Mouse (Mus musculus) small intestine, adult 2 months (tissue): ENCODE data around the gene Det1. TPM values are rescaled to one million over a fixed set of nuclear protein-coding genes. Genes with fewer than 3 reads are reported as not detected.

Source experiments
- H3K27ac ChIP-seq: fragments of 200-500 bp; 2 replicates; pipeline ENCODE4 v1.5.1; 2012; ENCODE audit warnings: low read depth, low read length, control low read depth, inconsistent platforms; ENCODE audit not compliant: insufficient read depth
- H3K27me3 ChIP-seq: fragments of 200-500 bp; 2 replicates; pipeline ENCODE4 v1.6.1; 2012; ENCODE audit warnings: mild to moderate bottlenecking, moderate library complexity, low read length, inconsistent platforms; ENCODE audit not compliant: control insufficient read depth, insufficient read depth
- H3K36me3 ChIP-seq: fragments of 200-500 bp; 2 replicates; pipeline ENCODE4 v1.6.1; 2012; ENCODE audit warnings: mild to moderate bottlenecking, low read length, control low read depth, inconsistent platforms; ENCODE audit not compliant: control insufficient read depth, insufficient read depth
- H3K4me1 ChIP-seq: fragments of 200-500 bp; 2 replicates; pipeline ENCODE4 v1.6.1; 2012; ENCODE audit warnings: low read length, inconsistent platforms, mixed read lengths; ENCODE audit not compliant: control insufficient read depth, insufficient read depth, insufficient read length
- H3K4me3 ChIP-seq: fragments of 200-500 bp; 2 replicates; pipeline ENCODE4 v1.5.1; 2012; ENCODE audit warnings: low read depth, mild to moderate bottlenecking, control low read depth, inconsistent platforms, low read length, moderate library complexity
- CTCF ChIP-seq: fragments of 200-500 bp; IDR thresholded peaks from 2 replicates; pipeline ENCODE4 v1.5.1; 2012; ENCODE audit warnings: low read depth, mild to moderate bottlenecking, control low read depth, inconsistent platforms, low read length, moderate library complexity, mixed read lengths; ENCODE audit not compliant: insufficient replicate concordance, insufficient read length; ENCODE audit errors: extremely low read depth
- POLR2A ChIP-seq: fragments of 200-500 bp; IDR thresholded peaks from 2 replicates; pipeline ENCODE4 v1.6.1; 2012; ENCODE audit warnings: low read depth, mild to moderate bottlenecking, control low read depth, inconsistent platforms, low read length, moderate library complexity
- WGBS: fragments of 180-500 bp; shearing (Covaris S2); methylation state at CpG from one replicate; pipeline ENCODE4 v1.1.7; 2018; 5-methylcytosine and 5-hydroxymethylcytosine counted together
- polyA plus RNA-seq: library from polyadenylated mRNA; depleted of rRNA; stranded (reverse); fragments of >200 nt; gene quantifications from 2 replicates; pipeline ENCODE4 v1.2.3, GENCODE M21; 2012; rRNA removed

The Det1 gene
- polyA plus RNA-seq: 7.5 and 10.2 TPM in 2 replicates

DNA sequence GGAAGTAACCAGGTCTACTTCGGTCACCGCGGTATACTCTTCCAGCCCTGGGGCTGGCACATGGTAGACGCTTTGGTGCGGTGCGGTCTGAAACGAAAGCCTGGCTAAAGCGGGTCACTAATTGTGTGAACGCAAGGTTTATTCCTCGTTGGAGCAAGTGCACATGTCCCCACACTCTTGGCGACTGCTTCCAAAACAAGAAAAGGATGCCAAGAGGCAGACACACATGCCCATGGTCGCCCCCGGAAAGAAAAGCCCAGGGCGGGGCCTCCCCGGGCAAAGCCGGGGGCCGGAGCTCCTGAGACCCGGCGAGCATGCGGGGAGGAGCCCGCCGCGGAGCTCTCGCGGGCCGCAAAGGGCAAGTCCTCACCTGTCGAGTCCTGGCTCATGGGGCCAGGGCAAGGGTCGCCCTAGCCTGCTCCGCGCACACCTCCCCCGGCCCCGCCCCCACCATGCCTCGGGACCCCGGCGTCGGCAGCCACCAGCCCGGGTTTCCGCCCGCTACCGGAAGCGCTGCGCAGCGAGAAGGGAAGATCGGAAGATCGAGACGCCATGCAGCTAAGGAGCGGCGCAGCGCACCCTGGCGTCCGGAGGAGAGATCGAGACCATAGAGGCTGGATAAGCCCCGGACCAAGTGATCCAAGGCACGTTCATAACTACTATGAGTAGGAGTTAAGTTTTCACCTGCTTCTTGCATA is at the start of gene Det1:
Det1 (minus strand) TSS at position 527 of the 698 bp plus-strand sequence.
- Histone ChIP-seq H3K27me3 (no peaks in the 10 kb centered on the region), H3K27ac (peak within 1 kb of the TSS; percentile 37), H3K36me3 (peaks cover 18% of the 10 kb centered on the region), H3K4me1 (no peaks in the 10 kb centered on the region), H3K4me3 (peak within 1 kb of the TSS; percentile 74)
- under 1% methylated on average over 54 of the region's 54 CpGs for WGBS
- no peak; the same call in none of the 2 replicates for TF ChIP-seq POLR2A
- peak; percentile 93 for TF ChIP-seq CTCF

DNA sequence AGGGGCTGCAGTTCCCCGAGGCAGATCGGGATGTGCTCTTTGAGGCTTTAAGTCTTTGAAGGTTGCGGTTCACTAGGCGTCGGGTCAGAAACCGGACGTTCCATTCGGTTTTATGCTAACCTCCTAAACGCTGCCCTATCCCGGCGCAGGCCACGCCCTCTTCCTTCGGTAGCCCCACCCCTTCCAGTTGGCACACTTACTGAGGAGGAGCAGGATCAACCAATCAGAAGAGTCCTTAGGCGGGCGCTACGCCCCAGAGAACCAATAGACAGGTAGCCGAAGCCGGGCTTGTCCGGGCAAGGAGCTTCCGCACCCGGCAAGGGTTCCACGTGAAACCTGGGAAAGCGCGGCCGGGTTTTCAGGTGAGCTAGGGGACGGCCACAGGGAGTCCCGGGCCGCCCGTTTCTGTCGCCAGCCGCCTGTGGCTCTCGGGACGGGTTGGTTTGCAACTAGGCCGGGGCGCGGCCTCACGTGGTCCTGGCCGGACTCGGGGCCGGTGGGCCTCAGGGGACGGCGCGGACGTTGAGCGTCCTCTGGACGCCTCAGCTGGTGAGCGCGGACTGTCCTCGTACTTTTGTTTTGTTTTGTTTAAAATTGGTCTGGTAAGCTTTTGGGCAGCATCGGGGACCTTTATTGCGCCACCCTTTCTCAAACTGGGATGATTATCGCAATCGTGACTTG is 48.7 kb upstream of the Det1 start, which contains the start of gene Aen:
Aen (plus strand) TSS at position 202 of the 681 bp plus-strand sequence.
- Histone ChIP-seq H3K4me1 (peaks cover 13% of the 10 kb centered on the region; the same call in 1 of the 2 replicates), H3K4me3 (peak within 1 kb of the TSS; percentile 85), H3K27ac (peak within 1 kb of the TSS; percentile 54), H3K36me3 (no peaks in the 10 kb centered on the region), H3K27me3 (no peaks in the 10 kb centered on the region)
- WGBS: under 1% methylated on average over 53 of the region's 53 CpGs
- TF ChIP-seq POLR2A (peak; percentile 45; the same call in 1 of the 2 replicates), CTCF (no peak)

GRCm38 (mm10) chr7:78895021-78895652 is 48.1 kb upstream of the Det1 start:
- H3K36me3 ChIP-seq: no peaks in the 10 kb centered on the region
- peak overlapping the region; percentile 85 for H3K4me3 ChIP-seq
- H3K4me1 ChIP-seq: peaks cover 13% of the 10 kb centered on the region; the same call in 1 of the 2 replicates
- peak overlapping the region; percentile 54 for H3K27ac ChIP-seq
- no peaks in the 10 kb centered on the region for H3K27me3 ChIP-seq
- TF ChIP-seq POLR2A (no peak), CTCF (0 out of 2 replicates have a peak, but pooled peaks have one; percentile 7)
- WGBS: 38% methylated on average over 13 of the region's 13 CpGs

- Histone ChIP-seq H3K36me3 (no peaks in the 10 kb centered on the region), H3K27ac (no peak overlapping the region), H3K4me1 (peaks cover 13% of the 10 kb centered on the region; the same call in 1 of the 2 replicates), H3K4me3 (no peak overlapping the region), H3K27me3 (no peaks in the 10 kb centered on the region)
- 87% methylated on average over 10 of the region's 10 CpGs for WGBS
- TF ChIP-seq CTCF (no peak), POLR2A (no peak)
Measured at GRCm38 (mm10) chr7:78893917-78894316, 46.9 kb upstream of the Det1 start.

GRCm38 (mm10) chr7:78890641-78891040 is 43.6 kb upstream of the Det1 start:
- WGBS: 3% methylated on average over 16 of the region's 16 CpGs

DNA sequence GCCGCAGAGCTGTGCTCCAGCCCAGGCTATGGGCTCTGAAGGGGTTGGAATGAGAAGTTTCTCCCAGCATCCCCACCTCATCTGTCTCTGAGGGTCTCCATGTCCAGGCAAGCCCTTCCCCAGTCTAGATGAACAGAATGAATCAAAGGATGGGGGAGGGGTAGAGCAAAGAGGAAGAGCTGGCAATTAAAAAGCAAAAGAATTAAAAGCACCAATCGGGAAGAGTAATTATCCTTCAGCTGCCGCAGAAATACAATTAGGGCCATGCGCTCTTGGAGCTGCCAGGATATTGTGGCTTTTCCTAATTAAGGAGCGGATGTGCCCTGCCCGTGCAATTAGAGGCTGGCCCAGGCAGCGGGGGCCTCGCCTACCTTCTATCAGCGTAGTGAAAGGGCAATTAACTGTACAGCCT is 40.4 kb upstream of the Det1 start:
- WGBS: 34% methylated on average over 9 of the region's 9 CpGs
- H3K27me3 ChIP-seq: peaks cover 19% of the 10 kb centered on the region
- H3K36me3 ChIP-seq: no peaks in the 10 kb centered on the region
- H3K4me3 ChIP-seq: no peak overlapping the region
- H3K4me1 ChIP-seq: peaks cover 3% of the 10 kb centered on the region
- TF ChIP-seq POLR2A (no peak), CTCF (no peak)
- H3K27ac ChIP-seq: no peak overlapping the region

More at GRCm38 (mm10) chr7:78890641-78891040, 43.6 kb upstream of the Det1 start:
- H3K27ac ChIP-seq: no peak overlapping the region
- H3K4me1 ChIP-seq: peaks cover 6% of the 10 kb centered on the region
- TF ChIP-seq CTCF (peak; percentile 93), POLR2A (no peak)
- no peaks in the 10 kb centered on the region; the same call in 1 of the 2 replicates for H3K27me3 ChIP-seq
- no peak overlapping the region for H3K4me3 ChIP-seq
- no peaks in the 10 kb centered on the region for H3K36me3 ChIP-seq
